22 mouse cellular contexts compared by ENCODE assay signal in genomic region chr8:88452501-88452847, GRCm38 (mm10).
DNase-seq lines count a peak whose midpoint lies in the region; ATAC-seq and TF ChIP-seq lines count a peak whose summit lies in the region.
"Had no signal": no experiment of that assay in that cellular context is flagged by ENCODE, and none has a peak within 500 bp of the region (broad histone marks: within the 10 kb centered on the region; RNA-seq: fewer than 3 reads in every experiment).

No protein-coding gene starts in this region.

- no peak for ATAC-seq in hindbrain, embryonic 14.5 days (ENCODE audit: low FRiP score)
- ATAC-seq in monocyte, adult 5-6 weeks (replicated peaks; ENCODE audit: insufficient number of reproducible peaks, low FRiP score, low TSS enrichment, poor library complexity, severe bottlenecking): no peak
- ATAC-seq: forebrain, postnatal 0 days had no signal

- H3K36me3 ChIP-seq in hindbrain, embryonic 10.5 days: 0 out of 2 replicates have a peak, but pooled peaks cover 5% of the 10 kb centered on the region
- H3K36me3 ChIP-seq in hindbrain, embryonic 14.5 days (replicated peaks; ENCODE audit: control insufficient read depth, insufficient read depth): no peaks in the 10 kb centered on the region
- H3K36me3 ChIP-seq: embryonic facial prominence, embryonic 15.5 days; heart, embryonic 13.5 days; hindbrain, embryonic 12.5 days; kidney, embryonic 15.5 days; stomach, embryonic 15.5 days had no signal

- peaks cover 75% of the 10 kb centered on the region for H3K4me1 ChIP-seq in hindbrain, embryonic 10.5 days (replicated peaks)
- H3K4me1 ChIP-seq in hindbrain, embryonic 14.5 days (replicated peaks; ENCODE audit: control insufficient read depth, insufficient read depth, low read length): peaks cover 24% of the 10 kb centered on the region
- H3K4me1 ChIP-seq in cerebellum, adult 2 months (ENCODE audit: control insufficient read depth, insufficient read depth, low read length): peaks cover 24% of the 10 kb centered on the region

- H3K27ac ChIP-seq in hindbrain, embryonic 10.5 days: peak overlapping the region; percentile 60
- no peak overlapping the region for H3K27ac ChIP-seq in hindbrain, embryonic 14.5 days
- H3K27ac ChIP-seq in cerebellum, adult 2 months (ENCODE audit: insufficient read depth, low read length): no peak overlapping the region
- H3K27ac ChIP-seq: embryonic facial prominence, embryonic 15.5 days; heart, embryonic 13.5 days; hindbrain, embryonic 12.5 days; kidney, embryonic 15.5 days; liver, embryonic 14.5 days; stomach, embryonic 15.5 days had no signal

- H3K9ac ChIP-seq in hindbrain, embryonic 14.5 days: no peak overlapping the region
- H3K9ac ChIP-seq: embryonic facial prominence, embryonic 15.5 days; forebrain, postnatal 0 days; hindbrain, embryonic 12.5 days; kidney, embryonic 15.5 days; liver, embryonic 14.5 days; stomach, embryonic 15.5 days had no signal

- TF ChIP-seq POLR2A in cerebellum, adult 2 months (IDR thresholded peaks at IDR 0.05; ENCODE audit: borderline replicate concordance, insufficient read depth, low read length): no peak

- no peak overlapping the region for H3K4me2 ChIP-seq in hindbrain, embryonic 14.5 days (replicated peaks)
- H3K4me2 ChIP-seq: embryonic facial prominence, embryonic 15.5 days; hindbrain, embryonic 12.5 days; stomach, embryonic 15.5 days had no signal

- 68% methylated on average over 6 of the region's 6 CpGs for WGBS in hindbrain, embryonic 10.5 days
- WGBS in hindbrain, embryonic 14.5 days: 74% methylated on average over 6 of the region's 6 CpGs
- 20% methylated on average over 6 of the region's 6 CpGs for WGBS in cerebellum, adult 2 months

- H3K9me3 ChIP-seq in hindbrain, embryonic 10.5 days: peaks cover 10% of the 10 kb centered on the region
- H3K9me3 ChIP-seq in hindbrain, embryonic 14.5 days (ENCODE audit: control insufficient read depth, low read length): peaks cover 10% of the 10 kb centered on the region
- H3K9me3 ChIP-seq: embryonic facial prominence, embryonic 15.5 days; stomach, embryonic 15.5 days had no signal

- peaks cover 75% of the 10 kb centered on the region for H3K27me3 ChIP-seq in hindbrain, embryonic 10.5 days (ENCODE audit: insufficient read depth, poor library complexity, severe bottlenecking)
- peaks cover 27% of the 10 kb centered on the region for H3K27me3 ChIP-seq in hindbrain, embryonic 14.5 days (ENCODE audit: control insufficient read depth, insufficient read depth, low read length)
- H3K27me3 ChIP-seq in cerebellum, adult 2 months (ENCODE audit: control insufficient read depth, insufficient read depth, low read length): no peaks in the 10 kb centered on the region; the same call in 1 of the 2 replicates

- no peak for TF ChIP-seq CTCF in cerebellum, adult 2 months (IDR thresholded peaks at IDR 0.05; ENCODE audit: borderline replicate concordance, insufficient read depth, low read depth, low read length)

- H3K4me3 ChIP-seq in hindbrain, embryonic 10.5 days: no peak overlapping the region
- H3K4me3 ChIP-seq in hindbrain, embryonic 14.5 days (replicated peaks; ENCODE audit: low read length): no peak overlapping the region
- H3K4me3 ChIP-seq in cerebellum, adult 2 months (replicated peaks; ENCODE audit: insufficient read depth, low read depth, low read length): no peak overlapping the region
- H3K4me3 ChIP-seq: embryonic facial prominence, embryonic 15.5 days; heart, embryonic 13.5 days; hindbrain, embryonic 12.5 days; kidney, embryonic 15.5 days; stomach, embryonic 15.5 days had no signal

- DNase-seq in hindbrain, embryonic 10.5 days (ENCODE audit: low spot score): no peak
- DNase-seq in hindbrain, embryonic 14.5 days (ENCODE audit: low spot score): no peak
- peak; percentile 89 for DNase-seq in brain, adult 2 months (ENCODE audit: low read depth, low spot score)
- DNase-seq in cerebellum, adult 2 months: peak; percentile 69 to 76
- DNase-seq in cerebellum, postnatal 25 days: peak; percentile 66 to 72
- DNase-seq in testis, postnatal 14 days (ENCODE audit: low spot score): no peak
- no peak for DNase-seq in heart, adult 8-10 months (ENCODE audit: low spot score)
- DNase-seq: adrenal gland, postnatal 14 days; forebrain, postnatal 0 days; gastrocnemius, postnatal 14 days; heart, adult 11 months; heart, postnatal 14 days; kidney, adult 11 months; kidney, postnatal 36 days; thymus, adult 2 months had no signal

Comparison
In these comparisons a context has a peak if more than half of its experiments do, and no peak if none do; other contexts are left out.
1. DNase-seq: peak in brain, adult 2 months (single experiment), cerebellum, adult 2 months (2 of 2) and cerebellum, postnatal 25 days (2 of 2); none in hindbrain, embryonic 10.5 days (single experiment), hindbrain, embryonic 14.5 days (single experiment), testis, postnatal 14 days (single experiment) and heart, adult 8-10 months (single experiment).